Mouse (Mus musculus) embryonic fibroblast, embryonic 13.5 days (primary cell): ENCODE results near the gene Pappa.

ENCODE experiments used
- CTCF ChIP-seq: IDR thresholded peaks from 2 replicates; pipeline ENCODE4 v1.5.1; 2011; ENCODE audit warnings: mild to moderate bottlenecking, control low read depth, low read length, moderate library complexity, borderline replicate concordance; ENCODE audit not compliant: insufficient read depth
- POLR2A ChIP-seq: IDR thresholded peaks from 2 replicates; pipeline ENCODE4 v1.6.1; 2011; ENCODE audit warnings: low read depth, mild to moderate bottlenecking, control low read depth, low read length, moderate library complexity

DNA sequence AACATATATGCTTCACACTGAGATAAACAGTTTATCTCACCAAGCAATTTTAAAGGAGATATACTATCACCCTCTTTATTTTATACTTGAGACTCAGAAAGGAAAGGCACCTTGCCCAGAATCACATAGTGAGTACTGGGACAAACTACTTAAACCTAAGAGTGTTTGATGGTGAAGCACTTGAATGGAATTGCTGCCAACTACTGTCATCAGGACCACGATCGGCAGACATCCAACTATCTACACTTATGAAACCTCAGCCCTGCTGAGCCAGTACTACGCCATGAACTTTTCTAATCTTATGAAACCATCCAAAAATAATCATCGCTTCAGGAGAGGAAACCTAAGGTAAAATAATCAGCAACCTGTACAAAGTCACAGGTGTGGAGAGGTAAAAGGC lies 275.5 kb downstream of the Pappa start:
- TF ChIP-seq POLR2A (no peak), CTCF (no peak)
